Mouse (Mus musculus): ENCODE measurements around the gene Camkk2. TPM values are rescaled to one million over a fixed set of nuclear protein-coding genes. Genes with fewer than 3 reads are reported as not detected.
A peak's percentile ranks its signal among the peaks of the same experiment; 100 is the strongest.

Gene Camkk2
- total RNA-seq (2021) = 10 to 100 TPM; 26.7 to 36.4 TPM
- long read RNA-seq, experiment 1, transcript Camkk2-211 (16 exons, 2,751 nt) = major isoform, 9 of 18 reads
- long read RNA-seq, experiment 1, partial matches to known transcripts = 3 of 18 reads
- long read RNA-seq, experiment 1, other reads (novel, unspliced or antisense) = 3 of 18 reads
- long read RNA-seq, experiment 2, full-length matches to known transcripts = 39 of 57 reads
- long read RNA-seq, experiment 2, partial matches to known transcripts = 8 of 57 reads
- long read RNA-seq, experiment 2, other reads (novel, unspliced or antisense) = 10 of 57 reads

- peak; percentile 78 to 84 for DNase-seq (ENCODE audit: low spot score in 2 of 2)
These were observed at the start of gene Camkk2 for GRCm38 (mm10) chr5:122779277-122779834. Gene Camkk2, minus strand, starts transcription at chr5:122779409.

GRCm38 (mm10) chr5:122825099-122825498 is 45.9 kb upstream of the Camkk2 start:
- no peak for DNase-seq (ENCODE audit: low spot score in 2 of 2)

- DNase-seq (ENCODE audit: low spot score in 2 of 2) = no peak
These were observed 45.2 kb upstream of the Camkk2 start for GRCm38 (mm10) chr5:122824450-122824849.

GRCm38 (mm10) chr5:122823976-122824375 is 44.8 kb upstream of the Camkk2 start:
- DNase-seq (ENCODE audit: low spot score in 2 of 2) = no peak

GRCm38 (mm10) chr5:122822441-122822840 is 43.2 kb upstream of the Camkk2 start:
- DNase-seq (ENCODE audit: low spot score in 2 of 2) = no peak

GRCm38 (mm10) chr5:122821524-122821885 is 42.3 kb upstream of the Camkk2 start:
- DNase-seq (ENCODE audit: low spot score in 2 of 2) = no peak

GRCm38 (mm10) chr5:122820777-122821523 is 41.7 kb upstream of the Camkk2 start, which contains the start of gene Anapc5:
Gene Anapc5, minus strand, starts transcription at chr5:122821339.
- DNase-seq (ENCODE audit: low spot score in 2 of 2) = peak; percentile 86 to 90

GRCm38 (mm10) chr5:122812699-122813098 is 33.5 kb upstream of the Camkk2 start:
- DNase-seq (ENCODE audit: low spot score in 2 of 2) = no peak

- peak; percentile 63 to 73 for DNase-seq (ENCODE audit: low spot score in 2 of 2)
These were observed 32.3 kb upstream of the Camkk2 start for GRCm38 (mm10) chr5:122811364-122812079.

- no peak for DNase-seq (ENCODE audit: low spot score in 2 of 2)
These were observed 26.3 kb upstream of the Camkk2 start for GRCm38 (mm10) chr5:122805503-122805902.

GRCm38 (mm10) chr5:122802706-122803105 is 23.5 kb upstream of the Camkk2 start:
- DNase-seq (ENCODE audit: low spot score in 2 of 2) = no peak

- no peak for DNase-seq (ENCODE audit: low spot score in 2 of 2)
These were observed 22.5 kb upstream of the Camkk2 start for GRCm38 (mm10) chr5:122801684-122802083.

GRCm38 (mm10) chr5:122800345-122801010 is 21.3 kb upstream of the Camkk2 start:
- no peak for DNase-seq (ENCODE audit: low spot score in 2 of 2)

GRCm38 (mm10) chr5:122799379-122800344 is 20.5 kb upstream of the Camkk2 start:
- DNase-seq (ENCODE audit: low spot score in 2 of 2) = no peak

- peak; percentile 56 to 59 for DNase-seq (ENCODE audit: low spot score in 2 of 2)
These were observed 19.6 kb upstream of the Camkk2 start for GRCm38 (mm10) chr5:122798557-122799378.

- DNase-seq (ENCODE audit: low spot score in 2 of 2) = no peak
These were observed 18.7 kb upstream of the Camkk2 start for GRCm38 (mm10) chr5:122797866-122798265.

GRCm38 (mm10) chr5:122788696-122789095 is 9.5 kb upstream of the Camkk2 start:
- no peak for DNase-seq (ENCODE audit: low spot score in 2 of 2)

- no peak for DNase-seq (ENCODE audit: low spot score in 2 of 2)
These were observed 7.0 kb upstream of the Camkk2 start for GRCm38 (mm10) chr5:122786035-122786819.
